ENCODE assay signal across 9 mouse cellular contexts in the genomic region with DNA sequence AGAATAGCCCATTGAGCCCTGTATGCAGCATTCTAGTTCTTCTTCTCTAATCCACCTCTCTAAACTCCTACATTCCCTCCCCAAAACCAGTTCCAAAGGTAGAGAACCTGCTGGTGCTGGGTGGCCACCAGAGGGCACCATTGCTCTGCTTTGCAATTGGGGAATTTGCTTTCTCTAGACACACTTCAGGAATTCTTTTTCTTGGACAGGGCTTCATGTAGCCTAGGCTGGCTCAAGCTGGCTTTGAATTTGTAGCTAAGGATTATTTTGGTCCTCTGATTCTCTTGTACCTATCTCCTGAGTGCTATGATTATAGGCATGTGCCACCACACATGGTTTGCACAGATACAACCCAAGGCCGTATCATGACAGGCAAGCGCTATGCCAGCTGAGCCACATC. TPM values are rescaled to one million over a fixed set of nuclear protein-coding genes. Genes with fewer than 3 reads are reported as not detected.
DNase-seq lines count a peak whose midpoint lies in the region; ATAC-seq and TF ChIP-seq lines count a peak whose summit lies in the region.
"Had no signal": no experiment of that assay in that cellular context is flagged by ENCODE, and none has a peak within 500 bp of the region (broad histone marks: within the 10 kb centered on the region; RNA-seq: fewer than 3 reads in every experiment).

No protein-coding gene starts in this region.

- in situ Hi-C loops in Patski (cut with MboI; ENCODE audit: low pct_unique_long_range_greater_than_20kb) = loop anchor here (10.0 kb wide), 2 partner anchors 139 to 151 kb away; partner anchors contain the start of gene Ttc24

- H3K4me3 ChIP-seq in forebrain, postnatal 0 days (ENCODE audit: low read depth, low read length) = no peak overlapping the region
- no peak overlapping the region for H3K4me3 ChIP-seq in hindbrain, embryonic 15.5 days
- no peak overlapping the region for H3K4me3 ChIP-seq in left cerebral cortex, adult 2 months
- H3K4me3 ChIP-seq: liver, embryonic 15.5 days had no signal

- no peaks in the 10 kb centered on the region for H3K9me3 ChIP-seq in forebrain, postnatal 0 days (ENCODE audit: low read length)
- H3K9me3 ChIP-seq in hindbrain, embryonic 15.5 days = no peaks in the 10 kb centered on the region
- H3K9me3 ChIP-seq: liver, embryonic 15.5 days had no signal

- 95% methylated on average over 2 of the region's 2 CpGs for WGBS in forebrain, postnatal 0 days
- 89% methylated on average over 2 of the region's 2 CpGs for WGBS in hindbrain, embryonic 15.5 days

- no peak overlapping the region for H3K4me2 ChIP-seq in forebrain, postnatal 0 days (ENCODE audit: low read depth)
- H3K4me2 ChIP-seq in hindbrain, embryonic 15.5 days = no peak overlapping the region
- H3K4me2 ChIP-seq: liver, embryonic 15.5 days had no signal

- H3K9ac ChIP-seq in forebrain, postnatal 0 days = no peak overlapping the region; the same call in 1 of the 2 replicates
- H3K9ac ChIP-seq in hindbrain, embryonic 15.5 days = no peak overlapping the region
- H3K9ac ChIP-seq: liver, embryonic 15.5 days had no signal

- H3K27ac ChIP-seq in forebrain, postnatal 0 days (ENCODE audit: low read depth, low read length) = no peak overlapping the region
- no peak overlapping the region for H3K27ac ChIP-seq in hindbrain, embryonic 15.5 days (replicated peaks)
- no peak overlapping the region for H3K27ac ChIP-seq in left cerebral cortex, adult 2 months
- H3K27ac ChIP-seq: liver, embryonic 15.5 days had no signal

- H3K4me1 ChIP-seq in forebrain, postnatal 0 days (ENCODE audit: insufficient read depth) = no peaks in the 10 kb centered on the region
- peaks cover 45% of the 10 kb centered on the region for H3K4me1 ChIP-seq in hindbrain, embryonic 15.5 days (replicated peaks)

- intact Hi-C loops in left cerebral cortex, adult 2 months (cut with DNase I) = loop anchor here (1.0 kb wide), 3 partner anchors 26 to 136 kb away; no protein-coding TSS in a partner anchor

- DNase-seq in Patski (ENCODE audit: low read depth, low spot score) = peak; percentile 66
- peak; percentile 78 for DNase-seq in cerebellum, adult 8-10 months
- DNase-seq in forebrain, postnatal 0 days = peak; percentile 85
- peak; percentile 76 to 81 for DNase-seq in left cerebral cortex, adult 2 months (ENCODE audit: extremely low spot score in 1 of 2, low spot score in 2 of 2)
- peak; percentile 92 for DNase-seq in right cerebral cortex, postnatal 14 days

- CTCF ChIA-PET in Patski (lab: Charles Lee) = interaction anchor here (0.7 to 2.1 kb wide), 18 partner anchors 8 to 136 kb away, joined by 3 to 48 read pairs (median 4); partner anchors contain the start of genes Bcan and Nes

- no peak for TF ChIP-seq CTCF in Patski (IDR thresholded peaks at IDR 0.05)
- TF ChIP-seq CTCF in forebrain, postnatal 0 days (IDR thresholded peaks at IDR 0.05; ENCODE audit: low read depth) = peak; percentile 95
- peak; percentile 98 for TF ChIP-seq CTCF in left cerebral cortex, adult 2 months (IDR thresholded peaks at IDR 0.05)

- peak; percentile 44 for ATAC-seq in Patski
- peak; percentile 76 for ATAC-seq in forebrain, postnatal 0 days
- peak; percentile 47; the same call in 1 of the 2 replicates for ATAC-seq in hindbrain, embryonic 15.5 days (ENCODE audit: low FRiP score, low read depth)
- ATAC-seq in megakaryocyte-erythroid progenitor cell, adult 5-6 weeks (replicated peaks; ENCODE audit: low FRiP score, low TSS enrichment, poor library complexity, severe bottlenecking) = peak; percentile 49; the same call in 1 of the 2 replicates
- no peak for ATAC-seq in inflammation-experienced regulatory T-cells, adult 6 months

- POLR2A ChIA-PET in Patski (lab: Charles Lee) = interaction anchor here (0.8 to 1.7 kb wide), 6 partner anchors 24 to 53 kb away, joined by 3 to 15 read pairs (median 5); partner anchors contain the start of gene Nes

- H3K36me3 ChIP-seq in forebrain, postnatal 0 days (ENCODE audit: insufficient read depth) = peaks cover 61% of the 10 kb centered on the region
- H3K36me3 ChIP-seq in hindbrain, embryonic 15.5 days = peaks cover 48% of the 10 kb centered on the region

- H3K27me3 ChIP-seq in Patski = no peaks in the 10 kb centered on the region
- no peaks in the 10 kb centered on the region for H3K27me3 ChIP-seq in forebrain, postnatal 0 days (ENCODE audit: insufficient read depth, low read length)
- no peaks in the 10 kb centered on the region for H3K27me3 ChIP-seq in hindbrain, embryonic 15.5 days
- H3K27me3 ChIP-seq: liver, embryonic 15.5 days had no signal

RNA-seq across cellular contexts. Expression of gene Rrnad1, which starts 5.3 kb away (rescaled TPM):
- polyA plus RNA-seq in Patski (2021) = 24.6 TPM
- 19.3 and 31.8 TPM in 2 replicates for total RNA-seq in forebrain, postnatal 0 days (2014; rRNA removed)
- 10.9 and 15.6 TPM in 2 replicates for polyA plus RNA-seq in forebrain, postnatal 0 days (2015; fragmentation: Nextera tagmentation; extraction: Ambion mirVana)
- polyA plus RNA-seq in hindbrain, embryonic 15.5 days (2015; fragmentation: Nextera tagmentation; extraction: Ambion mirVana) = 20.1 and 20.3 TPM in 2 replicates
- total RNA-seq in left cerebral cortex, adult 2 months (2021) = 10 to 100 TPM; 22.9 to 24.7 TPM
- total RNA-seq in megakaryocyte-erythroid progenitor cell, adult 5-6 weeks (2014; fragmentation: Nextera tagmentation) = 26.9 and 34.3 TPM in 2 replicates
- total RNA-seq in megakaryocyte-erythroid progenitor cell, adult 5-6 weeks (2017) = 4.1 and 10.0 TPM in 2 replicates
- polyA plus RNA-seq in inflammation-experienced regulatory T-cells, adult 6 months (2017; shearing (Covaris generic)) = 10 to 100 TPM; 19.5 to 30.1 (median 28.6) TPM

RNA-seq across cellular contexts. Expression of gene Isg20l2, which starts 5.7 kb away (rescaled TPM):
- 38.5 TPM for polyA plus RNA-seq in Patski (2021)
- 29.1 and 31.9 TPM in 2 replicates for total RNA-seq in forebrain, postnatal 0 days (2014; rRNA removed)
- 16.1 and 19.3 TPM in 2 replicates for polyA plus RNA-seq in forebrain, postnatal 0 days (2015; fragmentation: Nextera tagmentation; extraction: Ambion mirVana)
- polyA plus RNA-seq in hindbrain, embryonic 15.5 days (2015; fragmentation: Nextera tagmentation; extraction: Ambion mirVana) = 30.7 and 33.3 TPM in 2 replicates
- 10 to 100 TPM; 15.1 to 15.6 TPM for total RNA-seq in left cerebral cortex, adult 2 months (2021)
- 65.1 and 78.0 TPM in 2 replicates for total RNA-seq in megakaryocyte-erythroid progenitor cell, adult 5-6 weeks (2014; fragmentation: Nextera tagmentation)
- 60.4 and 61.7 TPM in 2 replicates for total RNA-seq in megakaryocyte-erythroid progenitor cell, adult 5-6 weeks (2017)
- 10 to 100 TPM; 14.2 to 17.9 (median 16.4) TPM for polyA plus RNA-seq in inflammation-experienced regulatory T-cells, adult 6 months (2017; shearing (Covaris generic))

RNA-seq across cellular contexts. Expression of gene Crabp2, which starts 12.7 kb away (rescaled TPM):
- 0.59 TPM for polyA plus RNA-seq in Patski (2021)
- 16.8 and 17.4 TPM in 2 replicates for total RNA-seq in forebrain, postnatal 0 days (2014; rRNA removed)
- polyA plus RNA-seq in forebrain, postnatal 0 days (2015; fragmentation: Nextera tagmentation; extraction: Ambion mirVana) = 24.7 and 28.1 TPM in 2 replicates
- 50.7 and 74.7 TPM in 2 replicates for polyA plus RNA-seq in hindbrain, embryonic 15.5 days (2015; fragmentation: Nextera tagmentation; extraction: Ambion mirVana)
- 1 to 10 TPM; 4.5 to 8.2 TPM for total RNA-seq in left cerebral cortex, adult 2 months (2021)
- total RNA-seq in megakaryocyte-erythroid progenitor cell, adult 5-6 weeks (2014; fragmentation: Nextera tagmentation) = 2.8 TPM in 1 of 2 replicates, not detected in the other
- 1.2 TPM in 1 of 2 replicates, not detected in the other for total RNA-seq in megakaryocyte-erythroid progenitor cell, adult 5-6 weeks (2017)
- not detected for polyA plus RNA-seq in inflammation-experienced regulatory T-cells, adult 6 months (2017; shearing (Covaris generic))

RNA-seq across cellular contexts. Expression of gene Mrpl24, which starts 16.5 kb away (rescaled TPM):
- polyA plus RNA-seq in Patski (2021) = 166 TPM
- total RNA-seq in forebrain, postnatal 0 days (2014; rRNA removed) = 47.0 and 68.4 TPM in 2 replicates
- 43.4 and 45.7 TPM in 2 replicates for polyA plus RNA-seq in forebrain, postnatal 0 days (2015; fragmentation: Nextera tagmentation; extraction: Ambion mirVana)
- polyA plus RNA-seq in hindbrain, embryonic 15.5 days (2015; fragmentation: Nextera tagmentation; extraction: Ambion mirVana) = 48.6 and 56.2 TPM in 2 replicates
- total RNA-seq in left cerebral cortex, adult 2 months (2021) = 10 to 100 TPM; 52.6 to 55.1 TPM
- 147 and 201 TPM in 2 replicates for total RNA-seq in megakaryocyte-erythroid progenitor cell, adult 5-6 weeks (2014; fragmentation: Nextera tagmentation)
- total RNA-seq in megakaryocyte-erythroid progenitor cell, adult 5-6 weeks (2017) = 116 and 118 TPM in 2 replicates
- polyA plus RNA-seq in inflammation-experienced regulatory T-cells, adult 6 months (2017; shearing (Covaris generic)) = 100 to 1,000 TPM; 138 to 191 (median 188) TPM

RNA-seq across cellular contexts. Expression of gene Hdgf, which starts 29.7 kb away (rescaled TPM):
- polyA plus RNA-seq in Patski (2021) = 503 TPM
- 116 and 121 TPM in 2 replicates for total RNA-seq in forebrain, postnatal 0 days (2014; rRNA removed)
- 147 and 160 TPM in 2 replicates for polyA plus RNA-seq in forebrain, postnatal 0 days (2015; fragmentation: Nextera tagmentation; extraction: Ambion mirVana)
- 170 and 183 TPM in 2 replicates for polyA plus RNA-seq in hindbrain, embryonic 15.5 days (2015; fragmentation: Nextera tagmentation; extraction: Ambion mirVana)
- total RNA-seq in left cerebral cortex, adult 2 months (2021) = 100 to 1,000 TPM; 148 to 151 TPM
- total RNA-seq in megakaryocyte-erythroid progenitor cell, adult 5-6 weeks (2014; fragmentation: Nextera tagmentation) = 676 and 813 TPM in 2 replicates
- 908 and 1,020 TPM in 2 replicates for total RNA-seq in megakaryocyte-erythroid progenitor cell, adult 5-6 weeks (2017)
- 10 to 100 TPM; 39.0 to 54.0 (median 41.4) TPM for polyA plus RNA-seq in inflammation-experienced regulatory T-cells, adult 6 months (2017; shearing (Covaris generic))

Comparison
In these comparisons a context has a peak if more than half of its experiments do, and no peak if none do; other contexts are left out.
1. RNA of gene Crabp2, which starts 12.7 kb away (polyA plus RNA-seq): 50.7 to 74.7 TPM in hindbrain, embryonic 15.5 days and 24.7 to 28.1 TPM in forebrain, postnatal 0 days; 0.59 TPM in Patski (single experiment) and not detected in inflammation-experienced regulatory T-cells, adult 6 months; every median in the first group is over 10 times any median in the second.
2. Peak in every context shown above with its lines, with median percentiles within 50 percentile points of each other: DNase-seq.